Mouse (Mus musculus): Measurements from ENCODE around the gene Scrt2.

The Scrt2 gene

GRCm38 (mm10) chr2:152081641-152082448 is 516 bp downstream of the Scrt2 start:
- DNase-seq (ENCODE audit: low read depth, low spot score), result peak; percentile 67

DNA sequence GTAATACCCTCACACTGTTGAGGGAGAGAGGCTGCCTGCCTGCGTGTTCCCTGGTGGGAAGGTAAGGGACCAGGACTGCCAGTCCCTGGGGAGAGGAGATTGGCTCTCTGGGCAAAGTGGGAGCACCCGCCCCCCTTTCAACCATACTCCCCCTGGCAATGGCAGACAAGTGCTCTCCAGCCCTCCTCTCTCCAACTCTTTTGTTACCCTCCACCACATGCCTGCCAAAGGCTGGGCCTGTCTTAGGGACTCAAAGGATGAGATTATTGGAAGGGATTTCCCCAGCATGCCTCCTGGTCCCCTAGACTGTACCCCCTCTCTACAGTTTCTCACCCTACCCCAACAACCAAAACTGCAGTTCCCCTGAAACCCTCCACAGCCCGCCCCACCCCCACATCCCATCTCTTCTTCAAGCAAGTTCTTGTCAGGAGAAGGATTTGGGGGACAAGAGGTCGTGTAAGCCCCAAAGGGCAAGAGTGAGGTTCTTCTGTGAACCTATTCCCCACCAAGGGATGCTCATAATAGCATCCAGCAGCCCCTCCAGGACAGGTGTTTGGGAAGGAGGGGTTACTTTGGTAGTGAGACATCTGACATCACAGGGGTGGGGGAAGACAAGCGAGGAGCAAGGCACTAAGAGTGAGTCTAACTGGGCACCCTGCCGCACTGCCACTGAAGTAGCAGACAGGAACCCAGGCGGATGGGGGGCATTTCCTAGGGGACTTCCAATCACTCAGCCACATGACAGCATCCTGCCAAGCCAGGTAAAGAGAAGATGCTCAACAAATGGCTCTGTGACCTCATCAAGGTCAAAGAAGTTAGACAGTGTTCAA is 1.3 kb downstream of the Scrt2 start:
- no peak for DNase-seq (ENCODE audit: low read depth, low spot score)

GRCm38 (mm10) chr2:152083411-152083810 is 2.1 kb downstream of the Scrt2 start:
- no peak for DNase-seq (ENCODE audit: low read depth, low spot score)

GRCm38 (mm10) chr2:152084298-152084697 is 3.0 kb downstream of the Scrt2 start:
- no peak for DNase-seq (ENCODE audit: low read depth, low spot score)

- DNase-seq (ENCODE audit: low read depth, low spot score), result no peak
These were observed 4.1 kb downstream of the Scrt2 start for GRCm38 (mm10) chr2:152085414-152085813.

- DNase-seq (ENCODE audit: low read depth, low spot score), result no peak
These were observed 5.1 kb downstream of the Scrt2 start for GRCm38 (mm10) chr2:152086451-152086850.

GRCm38 (mm10) chr2:152087111-152087510 is 5.8 kb downstream of the Scrt2 start:
- DNase-seq (ENCODE audit: low read depth, low spot score), result no peak

DNA sequence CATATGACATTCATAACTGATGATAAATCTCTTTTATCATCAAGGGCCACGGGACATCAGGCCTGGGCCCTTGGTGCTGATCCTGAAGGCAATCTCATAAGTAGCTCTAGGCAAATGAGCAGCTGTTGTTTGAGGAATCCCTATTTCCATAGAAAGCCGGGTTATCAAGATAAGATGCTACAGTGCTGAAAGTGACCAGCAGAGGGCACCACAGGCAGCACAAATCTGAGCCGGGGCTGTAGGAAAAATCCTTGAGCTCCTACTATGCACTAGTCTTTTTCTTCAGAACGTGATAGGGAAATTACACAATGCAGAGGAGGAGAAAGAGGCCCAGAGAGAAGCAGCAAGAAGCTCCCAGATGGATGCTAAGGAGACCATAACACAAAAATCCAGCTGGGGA is 7.7 kb downstream of the Scrt2 start:
- peak; percentile 55 for DNase-seq (ENCODE audit: low read depth, low spot score)

DNA sequence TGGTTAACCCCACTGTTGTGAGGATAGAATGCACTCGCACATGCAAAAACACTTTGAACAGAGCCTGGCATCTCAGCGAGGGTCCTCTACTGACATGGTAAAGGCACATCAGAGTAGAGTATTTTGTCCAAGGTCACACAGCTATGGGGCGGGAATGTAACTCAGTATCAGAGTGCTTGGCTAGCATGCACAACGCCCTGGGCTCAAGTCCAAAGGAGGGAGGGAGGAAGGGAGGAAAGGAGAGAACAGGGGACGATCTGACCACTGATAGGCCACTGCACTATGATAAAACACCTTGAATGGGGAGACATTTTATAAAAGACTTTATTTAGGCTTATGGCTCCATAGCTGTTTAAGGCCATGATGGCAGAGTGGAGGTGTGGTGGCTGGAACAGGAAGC is 8.3 kb downstream of the Scrt2 start:
- DNase-seq (ENCODE audit: low read depth, low spot score), result no peak

GRCm38 (mm10) chr2:152090486-152090885 is 9.2 kb downstream of the Scrt2 start:
- no peak for DNase-seq (ENCODE audit: low read depth, low spot score)

- DNase-seq (ENCODE audit: low read depth, low spot score), result no peak
These were observed 10.2 kb downstream of the Scrt2 start for GRCm38 (mm10) chr2:152091342-152092056.

DNA sequence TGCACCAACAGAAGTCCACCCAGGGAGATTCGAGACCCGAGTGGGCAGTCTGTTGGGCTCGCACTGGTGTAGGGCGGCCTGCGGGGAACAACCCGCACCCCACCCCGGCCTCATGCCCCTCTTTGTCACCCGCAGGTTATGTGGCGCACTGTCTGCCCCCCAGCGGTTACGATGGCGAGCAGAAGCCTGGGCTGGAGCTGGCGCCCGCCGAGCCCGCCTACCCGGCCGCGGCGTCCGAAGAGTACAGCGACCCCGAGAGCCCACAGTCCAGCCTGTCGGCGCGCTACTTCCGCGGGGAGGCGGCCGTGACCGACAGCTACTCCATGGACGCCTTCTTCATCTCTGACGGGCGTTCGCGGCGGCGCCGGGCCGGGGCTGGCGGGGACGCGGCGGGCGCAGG is 11.6 kb downstream of the Scrt2 start:
- DNase-seq (ENCODE audit: low read depth, low spot score), result no peak

- DNase-seq (ENCODE audit: low read depth, low spot score), result no peak
These were observed 12.0 kb downstream of the Scrt2 start for GRCm38 (mm10) chr2:152093356-152093792.

- no peak for DNase-seq (ENCODE audit: low read depth, low spot score)
These were observed 13.7 kb downstream of the Scrt2 start for GRCm38 (mm10) chr2:152094856-152095545.

GRCm38 (mm10) chr2:152096922-152097321 is 15.6 kb downstream of the Scrt2 start:
- DNase-seq (ENCODE audit: low read depth, low spot score), result no peak

- no peak for DNase-seq (ENCODE audit: low read depth, low spot score)
These were observed 16.6 kb downstream of the Scrt2 start for GRCm38 (mm10) chr2:152097916-152098315.

GRCm38 (mm10) chr2:152099538-152099937 is 18.2 kb downstream of the Scrt2 start:
- no peak for DNase-seq (ENCODE audit: low read depth, low spot score)

GRCm38 (mm10) chr2:152101761-152102160 is 20.4 kb downstream of the Scrt2 start:
- DNase-seq (ENCODE audit: low read depth, low spot score), result no peak

GRCm38 (mm10) chr2:152102369-152102768 is 21.0 kb downstream of the Scrt2 start:
- no peak for DNase-seq (ENCODE audit: low read depth, low spot score)

GRCm38 (mm10) chr2:152104711-152105317 is 23.5 kb downstream of the Scrt2 start:
- no peak for DNase-seq (ENCODE audit: low read depth, low spot score)
